Mouse (Mus musculus) erythroblast, embryonic 14.5 days (primary cell): ENCODE measurements around the gene Spata16.

ENCODE experiments used
- GATA1 ChIP-seq: IDR thresholded peaks from 2 replicates; pipeline ENCODE4 v1.6.1; 2012; ENCODE audit warnings: low read length, inconsistent platforms, mixed read lengths
- TAL1 ChIP-seq: IDR thresholded peaks from 3 replicates; pipeline ENCODE4 v1.6.1; 2012; ENCODE audit warnings: low read length, inconsistent platforms, mixed read lengths

GRCm38 (mm10) chr3:26936897-26937590, 299.6 kb downstream of the Spata16 start:
- TF ChIP-seq TAL1 (no peak), GATA1 (no peak)
